Mouse (Mus musculus) olfactory bulb, adult 2 months (tissue): ENCODE results near the gene Ksr2.

Experiments
- CTCF ChIP-seq: fragments of 200-500 bp; IDR thresholded peaks from 2 replicates; pipeline ENCODE4 v1.5.1; 2012; ENCODE audit warnings: low read depth, mild to moderate bottlenecking, low read length, moderate library complexity; ENCODE audit not compliant: insufficient read depth
- POLR2A ChIP-seq: fragments of 200-500 bp; IDR thresholded peaks from 2 replicates; pipeline ENCODE4 v1.6.1; 2012; ENCODE audit warnings: mild to moderate bottlenecking, low read depth, low read length, moderate library complexity; ENCODE audit not compliant: insufficient read depth

GRCm38 (mm10) chr5:117374372-117375049, 39.3 kb upstream of the Ksr2 start:
- no peak for TF ChIP-seq CTCF
- no peak for TF ChIP-seq POLR2A
